ENCODE assay signal across 14 mouse cellular contexts in genomic region chr6:89012998-89013689, GRCm38 (mm10).
DNase-seq lines count a peak whose midpoint lies in the region; ATAC-seq lines count a peak whose summit lies in the region.
"Had no signal": no experiment of that assay in that cellular context is flagged by ENCODE, and none has a peak within 500 bp of the region (broad histone marks: within the 10 kb centered on the region; RNA-seq: fewer than 3 reads in every experiment).

No protein-coding gene starts in this region.

- no peak overlapping the region for H3K4me3 ChIP-seq in kidney, embryonic 14.5 days (ENCODE audit: low read length)
- no peak overlapping the region; the same call in 1 of the 2 replicates for H3K4me3 ChIP-seq in hindbrain, embryonic 10.5 days
- H3K4me3 ChIP-seq in midbrain, embryonic 15.5 days, result no peak overlapping the region
- H3K4me3 ChIP-seq: embryonic facial prominence, embryonic 15.5 days had no signal

- H3K27ac ChIP-seq in kidney, embryonic 14.5 days (ENCODE audit: low read depth, low read length), result no peak overlapping the region
- H3K27ac ChIP-seq in hindbrain, embryonic 10.5 days, result peak overlapping the region; percentile 90
- H3K27ac ChIP-seq in midbrain, embryonic 15.5 days, result peak overlapping the region; percentile 84
- H3K27ac ChIP-seq: embryonic facial prominence, embryonic 15.5 days had no signal

- H3K36me3 ChIP-seq in kidney, embryonic 14.5 days (ENCODE audit: control insufficient read depth, insufficient read depth, low read length), result no peaks in the 10 kb centered on the region
- no peaks in the 10 kb centered on the region for H3K36me3 ChIP-seq in hindbrain, embryonic 10.5 days
- H3K36me3 ChIP-seq in midbrain, embryonic 15.5 days (replicated peaks), result no peaks in the 10 kb centered on the region
- H3K36me3 ChIP-seq: embryonic facial prominence, embryonic 15.5 days had no signal

- no peaks in the 10 kb centered on the region for H3K27me3 ChIP-seq in kidney, embryonic 14.5 days (ENCODE audit: control insufficient read depth, insufficient read depth, low read length)
- H3K27me3 ChIP-seq in hindbrain, embryonic 10.5 days (ENCODE audit: insufficient read depth, poor library complexity, severe bottlenecking), result peaks cover 24% of the 10 kb centered on the region
- no peaks in the 10 kb centered on the region for H3K27me3 ChIP-seq in midbrain, embryonic 15.5 days (replicated peaks)
- H3K27me3 ChIP-seq: embryonic facial prominence, embryonic 15.5 days had no signal

- H3K9ac ChIP-seq in kidney, embryonic 14.5 days (ENCODE audit: low read depth, low read length), result no peak overlapping the region
- no peak overlapping the region for H3K9ac ChIP-seq in midbrain, embryonic 15.5 days
- H3K9ac ChIP-seq: embryonic facial prominence, embryonic 15.5 days had no signal

- ATAC-seq in kidney, embryonic 14.5 days (ENCODE audit: low FRiP score, low TSS enrichment), result peak; percentile 77
- peak; percentile 78 for ATAC-seq in midbrain, embryonic 15.5 days (replicated peaks)
- no peak for ATAC-seq in megakaryocyte progenitor cell, adult 5-6 weeks (replicated peaks; ENCODE audit: poor library complexity)
- no peak for ATAC-seq in erythroblast, adult 5-6 weeks (replicated peaks; ENCODE audit: low FRiP score, poor library complexity, severe bottlenecking)

- DNase-seq in kidney, postnatal 25 days, result no peak
- peak; percentile 78 for DNase-seq in embryo, embryonic 10.5 days (ENCODE audit: low spot score)
- DNase-seq in hindbrain, embryonic 10.5 days (ENCODE audit: low spot score), result peak; percentile 81
- DNase-seq in spleen, postnatal 14 days (ENCODE audit: low spot score in 2 of 2), result no peak
- DNase-seq: adrenal gland, adult 8-10 months; lung, postnatal 14 days; spleen, adult 18-20 months; thymus, postnatal 36 days had no signal

- H3K9me3 ChIP-seq in kidney, embryonic 14.5 days (ENCODE audit: control insufficient read depth, low read length), result no peaks in the 10 kb centered on the region
- no peaks in the 10 kb centered on the region for H3K9me3 ChIP-seq in hindbrain, embryonic 10.5 days
- no peaks in the 10 kb centered on the region for H3K9me3 ChIP-seq in midbrain, embryonic 15.5 days
- H3K9me3 ChIP-seq: embryonic facial prominence, embryonic 15.5 days had no signal

- peaks cover 17% of the 10 kb centered on the region for H3K4me1 ChIP-seq in kidney, embryonic 14.5 days (ENCODE audit: control insufficient read depth, insufficient read depth, low read length)
- H3K4me1 ChIP-seq in hindbrain, embryonic 10.5 days (replicated peaks), result peaks cover 67% of the 10 kb centered on the region
- H3K4me1 ChIP-seq in midbrain, embryonic 15.5 days, result peaks cover 47% of the 10 kb centered on the region

- WGBS in kidney, embryonic 14.5 days, result 29% methylated on average over 12 of the region's 12 CpGs
- 35% methylated on average over 12 of the region's 12 CpGs for WGBS in hindbrain, embryonic 10.5 days
- 6% methylated on average over 12 of the region's 12 CpGs for WGBS in midbrain, embryonic 15.5 days

- no peak overlapping the region for H3K4me2 ChIP-seq in kidney, embryonic 14.5 days (replicated peaks; ENCODE audit: low read depth, low read length)
- no peak overlapping the region; the same call in 1 of the 2 replicates for H3K4me2 ChIP-seq in midbrain, embryonic 15.5 days
- H3K4me2 ChIP-seq: embryonic facial prominence, embryonic 15.5 days; liver, embryonic 11.5 days had no signal

Comparison
In these comparisons a context has a peak if more than half of its experiments do, and no peak if none do; other contexts are left out.
1. ATAC-seq: peak in kidney, embryonic 14.5 days (single experiment) and midbrain, embryonic 15.5 days (single experiment); none in megakaryocyte progenitor cell, adult 5-6 weeks (single experiment) and erythroblast, adult 5-6 weeks (single experiment).
2. DNase-seq: peak in embryo, embryonic 10.5 days (single experiment) and hindbrain, embryonic 10.5 days (single experiment); none in kidney, postnatal 25 days (0 of 2) and spleen, postnatal 14 days (0 of 2).